Mouse (Mus musculus): Measurements from ENCODE around the gene Dnajc7.
"Not testable (repeated sequence)": the region's sequence is repeated elsewhere in the genome, so short reads cannot be mapped to it uniquely, and the experiment has no call there.

Gene Dnajc7

DNA sequence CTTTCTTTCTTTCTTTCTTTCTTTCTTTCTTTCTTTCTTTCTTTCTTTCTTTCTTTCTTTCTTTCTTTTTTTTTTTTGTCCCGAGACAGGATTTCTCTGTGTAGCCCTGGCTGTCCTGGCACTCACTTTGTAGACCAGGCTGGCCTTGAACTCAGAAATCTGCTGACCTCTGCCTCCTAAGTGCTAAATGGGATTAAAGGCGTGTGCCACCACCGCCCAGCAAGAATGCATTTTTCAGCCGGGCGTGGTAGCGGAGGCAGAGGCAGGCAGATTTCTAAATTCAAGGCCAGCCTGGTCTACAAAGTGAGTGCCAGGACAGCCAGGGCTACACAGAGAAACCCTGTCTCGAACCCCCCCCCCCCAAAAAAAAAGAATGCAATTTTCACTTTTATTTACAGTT lies 3.1 kb downstream of the Dnajc7 start:
- DNase-seq (ENCODE audit: low spot score in 2 of 2), result not testable (repeated sequence)

GRCm38 (mm10) chr11:100616332-100616731 lies 3.6 kb downstream of the Dnajc7 start:
- no peak for DNase-seq (ENCODE audit: low spot score in 2 of 2)

DNA sequence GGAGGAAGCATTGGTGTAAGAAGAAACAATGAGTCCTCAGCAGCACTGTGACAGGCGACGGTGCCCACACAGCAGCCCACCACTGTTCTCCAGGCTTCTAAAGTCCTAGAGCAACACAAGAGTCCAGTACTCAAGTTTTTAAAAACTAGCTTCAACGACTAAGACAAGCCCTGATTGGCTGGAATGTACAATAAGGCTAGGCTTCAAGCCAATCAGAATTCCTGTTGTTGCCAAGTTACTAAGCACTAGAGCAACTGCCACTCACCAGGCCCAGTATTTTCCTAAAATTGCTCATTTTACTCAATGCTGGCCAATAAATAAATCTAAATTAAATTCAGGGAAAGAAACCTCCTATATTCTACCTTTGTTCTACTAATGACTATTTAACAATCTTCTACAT lies 6.7 kb downstream of the Dnajc7 start:
- no peak for DNase-seq (ENCODE audit: low spot score in 2 of 2)

- no peak for DNase-seq (ENCODE audit: low spot score in 2 of 2)
Observed at GRCm38 (mm10) chr11:100611627-100612026, 8.3 kb downstream of the Dnajc7 start.

GRCm38 (mm10) chr11:100609997-100610680 lies 9.8 kb downstream of the Dnajc7 start:
- no peak for DNase-seq (ENCODE audit: low spot score in 2 of 2)

DNA sequence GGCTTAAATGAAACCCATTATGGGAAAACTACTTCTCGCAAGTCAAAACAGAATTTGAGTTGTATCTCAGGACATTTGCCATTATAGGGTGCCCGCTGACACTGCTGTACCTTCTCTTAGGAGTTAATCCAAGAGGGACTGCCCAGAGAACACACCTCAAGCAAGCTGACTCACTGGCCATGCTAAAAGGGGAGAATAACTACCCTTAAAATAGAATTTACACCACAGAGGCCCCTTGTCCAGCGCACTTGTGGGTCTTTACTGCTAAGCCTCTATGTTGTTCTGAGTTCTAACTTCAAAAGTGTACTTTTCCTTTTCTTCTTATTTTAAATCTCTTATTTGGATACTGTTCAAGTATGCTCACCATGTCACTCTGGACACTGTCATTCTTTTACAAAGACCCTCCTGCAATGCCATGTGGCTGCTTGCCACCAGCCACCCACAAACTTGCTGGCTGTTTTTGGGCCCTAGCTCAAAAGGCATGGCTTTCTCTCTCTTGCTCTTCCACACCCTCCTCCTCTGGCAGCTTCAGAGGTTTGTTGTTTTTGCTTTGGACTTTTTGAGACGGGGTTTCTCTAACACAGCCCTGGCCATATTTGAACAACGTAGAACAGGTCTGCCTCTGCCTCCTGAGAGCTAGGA lies 10.5 kb downstream of the Dnajc7 start:
- DNase-seq (ENCODE audit: low spot score in 2 of 2), result no peak

GRCm38 (mm10) chr11:100608796-100609195 lies 11.2 kb downstream of the Dnajc7 start:
- no peak for DNase-seq (ENCODE audit: low spot score in 2 of 2)

- no peak for DNase-seq (ENCODE audit: low spot score in 2 of 2)
Observed at GRCm38 (mm10) chr11:100607121-100607520, 12.8 kb downstream of the Dnajc7 start.

DNA sequence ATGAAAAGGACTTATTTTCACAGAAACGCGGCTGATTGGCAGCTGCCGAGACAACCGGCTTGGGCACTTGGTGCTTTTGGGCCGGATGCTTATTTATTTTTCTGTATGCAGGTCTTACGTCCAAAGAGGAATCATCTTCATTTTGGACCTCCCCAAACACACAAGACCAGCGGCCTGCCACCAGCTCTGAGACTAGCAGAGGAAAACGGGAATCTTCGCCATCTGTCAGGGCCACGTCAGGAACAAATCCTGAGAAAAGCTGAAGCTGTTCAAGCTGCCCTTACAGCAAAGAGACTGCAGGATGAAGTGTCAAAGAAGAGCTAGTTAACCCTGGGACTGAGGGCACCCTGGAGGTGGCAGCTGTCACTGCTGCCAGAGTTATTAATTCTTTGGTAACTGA lies 14.5 kb downstream of the Dnajc7 start:
- DNase-seq (ENCODE audit: low spot score in 2 of 2), result no peak

- no peak for DNase-seq (ENCODE audit: low spot score in 2 of 2)
Observed at GRCm38 (mm10) chr11:100604321-100605005, 15.5 kb downstream of the Dnajc7 start.

DNA sequence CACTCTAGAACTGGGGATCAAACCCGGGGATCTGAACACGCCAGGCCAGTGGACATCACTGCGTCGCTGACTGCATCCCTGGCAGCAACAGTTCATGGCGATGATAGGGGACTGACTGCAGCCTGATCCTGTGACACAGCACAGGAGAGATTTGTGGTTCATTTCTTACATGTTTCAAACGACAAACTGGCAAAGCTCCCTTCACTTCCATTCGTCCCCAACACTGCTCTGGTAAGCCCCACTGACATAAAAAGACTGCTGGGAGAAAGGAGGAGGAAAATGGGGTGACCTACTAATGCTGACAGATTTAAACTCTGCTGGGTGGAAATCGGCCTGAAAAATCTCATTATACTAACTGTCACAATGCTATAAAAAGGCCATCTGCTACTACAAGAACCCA lies 16.2 kb downstream of the Dnajc7 start:
- DNase-seq (ENCODE audit: low spot score in 2 of 2), result no peak

DNA sequence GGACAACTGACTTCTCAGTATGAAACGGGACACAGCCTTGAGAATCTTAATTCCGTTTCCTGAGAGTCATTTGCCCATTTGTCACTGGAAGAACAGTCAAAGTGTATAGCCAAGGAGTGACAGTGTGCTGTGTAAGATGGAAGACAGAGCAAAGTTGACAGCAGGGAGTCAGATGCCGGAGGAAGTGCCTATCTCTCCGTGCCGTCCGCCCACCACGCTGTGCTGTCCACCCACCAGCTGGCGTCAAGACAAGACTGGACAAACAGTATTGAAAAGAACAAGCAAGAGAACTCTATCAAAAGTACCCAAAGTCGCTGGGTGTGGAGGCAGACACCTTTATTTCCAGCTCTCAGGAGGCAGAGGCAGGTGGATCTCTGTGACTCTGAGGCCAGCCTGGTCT lies 16.8 kb downstream of the Dnajc7 start:
- no peak for DNase-seq (ENCODE audit: low spot score in 2 of 2)

DNA sequence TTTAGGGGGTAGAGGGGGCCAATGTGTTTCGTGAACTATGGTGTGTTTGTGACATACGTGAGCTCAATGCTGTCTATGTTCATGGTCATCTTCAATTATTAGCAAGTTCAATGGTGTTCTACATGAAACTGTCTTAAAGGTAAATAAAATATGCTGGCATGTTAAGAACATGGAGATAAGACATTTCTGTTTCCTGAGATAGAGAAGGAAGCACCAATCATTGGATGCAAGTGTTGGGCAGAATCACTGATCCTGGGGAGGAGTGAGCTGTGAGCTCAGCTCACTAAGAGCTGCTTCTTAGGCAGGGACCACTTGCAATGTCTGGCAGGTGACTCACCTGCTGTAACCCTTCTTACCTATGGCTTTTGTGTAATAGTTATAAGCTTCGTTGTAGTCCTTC lies 18.6 kb downstream of the Dnajc7 start:
- DNase-seq (ENCODE audit: low spot score in 2 of 2), result no peak

- no peak for DNase-seq (ENCODE audit: low spot score in 2 of 2)
Observed at GRCm38 (mm10) chr11:100598074-100598473, 21.9 kb downstream of the Dnajc7 start.

GRCm38 (mm10) chr11:100595533-100595932 lies 24.4 kb downstream of the Dnajc7 start:
- no peak for DNase-seq (ENCODE audit: low spot score in 2 of 2)

- DNase-seq (ENCODE audit: low spot score in 2 of 2), result no peak
Observed at GRCm38 (mm10) chr11:100594608-100595007, 25.4 kb downstream of the Dnajc7 start.

GRCm38 (mm10) chr11:100592346-100593046 lies 27.5 kb downstream of the Dnajc7 start:
- DNase-seq (ENCODE audit: low spot score in 2 of 2), result no peak

GRCm38 (mm10) chr11:100588462-100588861 lies 31.5 kb downstream of the Dnajc7 start:
- no peak for DNase-seq (ENCODE audit: low spot score in 2 of 2)

DNA sequence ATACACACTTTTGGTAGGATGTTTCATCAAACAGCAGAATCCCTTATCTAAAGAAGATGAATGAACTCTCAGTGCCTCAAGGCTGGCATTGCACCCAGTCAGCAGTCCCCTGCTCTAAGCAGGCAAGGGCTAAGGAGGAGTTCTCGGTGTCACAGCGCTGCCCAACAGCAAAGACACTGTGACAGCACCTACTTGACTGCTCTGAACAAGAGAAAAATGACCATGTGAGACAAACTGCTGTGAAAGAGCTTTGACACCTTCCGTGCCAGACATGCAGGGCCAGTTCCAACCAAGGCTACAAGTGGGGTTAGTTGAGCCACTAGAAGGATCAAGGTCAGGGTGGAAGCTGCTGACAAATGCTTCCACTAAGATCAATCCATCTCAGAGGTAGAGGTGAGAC lies 34.8 kb downstream of the Dnajc7 start:
- no peak for DNase-seq (ENCODE audit: low spot score in 2 of 2)

DNA sequence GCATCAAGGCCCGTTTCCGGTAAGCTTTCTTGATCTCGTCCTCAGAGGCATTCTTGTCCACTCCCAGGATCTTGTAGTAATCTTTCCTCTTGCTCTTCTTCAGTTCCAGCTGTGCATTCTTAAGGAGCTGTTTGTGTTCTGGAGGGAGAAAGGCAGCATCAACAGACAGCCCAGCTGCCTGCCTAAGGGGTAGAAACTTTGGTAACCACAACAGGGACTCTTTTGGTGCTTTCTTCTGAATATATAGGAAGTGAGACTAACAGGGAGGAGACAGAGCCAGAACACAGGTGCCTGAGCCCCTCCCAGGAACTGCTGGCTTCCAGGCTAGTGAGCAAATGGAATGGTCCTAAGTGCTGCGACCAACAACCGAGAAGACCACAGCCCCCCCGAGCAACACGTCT lies 35.4 kb downstream of the Dnajc7 start:
- no peak for DNase-seq (ENCODE audit: low spot score in 2 of 2)

DNA sequence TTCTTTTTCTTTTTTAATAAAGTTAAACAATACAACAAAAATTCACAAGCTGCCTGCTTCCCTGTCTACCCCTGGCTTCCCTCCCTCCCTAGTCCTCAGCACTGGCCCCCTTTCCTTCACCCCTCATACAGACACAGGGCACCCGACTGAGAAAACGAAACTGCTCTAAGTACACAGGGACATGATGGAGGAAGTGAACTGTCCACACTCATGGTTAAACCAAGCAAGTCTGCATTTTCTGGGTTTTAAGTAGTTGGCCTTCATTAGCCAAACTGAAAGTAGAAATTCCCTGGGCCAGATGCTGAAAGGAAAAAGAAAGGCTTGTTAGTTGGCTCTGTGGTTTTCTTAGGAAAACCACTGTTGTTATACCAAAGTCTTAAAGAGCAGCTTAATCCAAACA lies 37.1 kb downstream of the Dnajc7 start:
- DNase-seq (ENCODE audit: low spot score in 2 of 2), result no peak

GRCm38 (mm10) chr11:100582413-100582812 lies 37.6 kb downstream of the Dnajc7 start:
- not testable (repeated sequence) for DNase-seq (ENCODE audit: low spot score in 2 of 2)

Measured in urinary bladder, adult 18-20 months (tissue).